Mouse (Mus musculus): ENCODE data around the gene Cdh23. TPM values are rescaled to one million over a fixed set of nuclear protein-coding genes. Genes with fewer than 3 reads are reported as not detected.
"Not testable (repeated sequence)": the region's sequence is repeated elsewhere in the genome, so short reads cannot be mapped to it uniquely, and the experiment has no call there.

Gene Cdh23
- polyA plus RNA-seq, 1 experiment: not detected

GRCm38 (mm10) chr10:60721640-60722039, 25.4 kb upstream of the Cdh23 start:
- H3K4me1 ChIP-seq (ENCODE audit: control insufficient read depth, insufficient read depth, low read length): no peaks in the 10 kb centered on the region
- H3K27ac ChIP-seq (ENCODE audit: insufficient read depth, low read depth, low read length): no peak overlapping the region
- TF ChIP-seq CTCF (IDR thresholded peaks at IDR 0.05; ENCODE audit: insufficient read depth, low read depth, low read length): no peak
- no peak for TF ChIP-seq POLR2A (IDR thresholded peaks at IDR 0.05; ENCODE audit: insufficient read depth, low read depth, low read length)
- WGBS: 39% methylated on average over 12 of the region's 12 CpGs
- H3K4me3 ChIP-seq (ENCODE audit: insufficient read depth, low read depth, low read length): no peak overlapping the region

- no peak for TF ChIP-seq POLR2A (IDR thresholded peaks at IDR 0.05; ENCODE audit: insufficient read depth, low read depth, low read length)
- TF ChIP-seq CTCF (IDR thresholded peaks at IDR 0.05; ENCODE audit: insufficient read depth, low read depth, low read length): no peak
- 85% methylated on average over 5 of the region's 5 CpGs for WGBS
Measured at GRCm38 (mm10) chr10:60720461-60720860, 24.2 kb upstream of the Cdh23 start.

GRCm38 (mm10) chr10:60718491-60718890, 22.2 kb upstream of the Cdh23 start:
- TF ChIP-seq POLR2A (IDR thresholded peaks at IDR 0.05; ENCODE audit: insufficient read depth, low read depth, low read length): no peak
- no peak for TF ChIP-seq CTCF (IDR thresholded peaks at IDR 0.05; ENCODE audit: insufficient read depth, low read depth, low read length)
- H3K27ac ChIP-seq (ENCODE audit: insufficient read depth, low read depth, low read length): no peak overlapping the region
- no peaks in the 10 kb centered on the region for H3K4me1 ChIP-seq (ENCODE audit: control insufficient read depth, insufficient read depth, low read length)
- H3K4me3 ChIP-seq (ENCODE audit: insufficient read depth, low read depth, low read length): no peak overlapping the region
- 94% methylated on average over 2 of the region's 2 CpGs for WGBS

More at GRCm38 (mm10) chr10:60720461-60720860, 24.2 kb upstream of the Cdh23 start:
- no peak overlapping the region for H3K4me3 ChIP-seq (ENCODE audit: insufficient read depth, low read depth, low read length)
- no peaks in the 10 kb centered on the region for H3K4me1 ChIP-seq (ENCODE audit: control insufficient read depth, insufficient read depth, low read length)
- no peak overlapping the region for H3K27ac ChIP-seq (ENCODE audit: insufficient read depth, low read depth, low read length)

GRCm38 (mm10) chr10:60716449-60716848, 20.2 kb upstream of the Cdh23 start:
- no peak for TF ChIP-seq POLR2A (IDR thresholded peaks at IDR 0.05; ENCODE audit: insufficient read depth, low read depth, low read length)
- no peak for TF ChIP-seq CTCF (IDR thresholded peaks at IDR 0.05; ENCODE audit: insufficient read depth, low read depth, low read length)
- Histone ChIP-seq H3K4me3 (ENCODE audit: insufficient read depth, low read depth, low read length) (no peak overlapping the region), H3K4me1 (ENCODE audit: control insufficient read depth, insufficient read depth, low read length) (no peaks in the 10 kb centered on the region), H3K27ac (ENCODE audit: insufficient read depth, low read depth, low read length) (no peak overlapping the region)
- WGBS: 91% methylated on average over 3 of the region's 3 CpGs

- not testable (repeated sequence) for H3K4me3 ChIP-seq (ENCODE audit: insufficient read depth, low read depth, low read length); H3K4me1 ChIP-seq (ENCODE audit: control insufficient read depth, insufficient read depth, low read length); H3K27ac ChIP-seq (ENCODE audit: insufficient read depth, low read depth, low read length)
- 75% methylated on average over 8 of the region's 8 CpGs for whole genome bisulfite sequencing
Measured at GRCm38 (mm10) chr10:60712299-60712698, 16.0 kb upstream of the Cdh23 start.

GRCm38 (mm10) chr10:60708837-60709236, 12.5 kb upstream of the Cdh23 start:
- no peak overlapping the region for H3K4me3 ChIP-seq (ENCODE audit: insufficient read depth, low read depth, low read length)
- no peak overlapping the region for H3K27ac ChIP-seq (ENCODE audit: insufficient read depth, low read depth, low read length)
- H3K4me1 ChIP-seq (ENCODE audit: control insufficient read depth, insufficient read depth, low read length): no peaks in the 10 kb centered on the region
- WGBS: 92% methylated on average over 5 of the region's 5 CpGs
- TF ChIP-seq CTCF (IDR thresholded peaks at IDR 0.05; ENCODE audit: insufficient read depth, low read depth, low read length): no peak

GRCm38 (mm10) chr10:60706268-60706667, 10.0 kb upstream of the Cdh23 start:
- H3K27ac ChIP-seq (ENCODE audit: insufficient read depth, low read depth, low read length): no peak overlapping the region
- no peak for TF ChIP-seq POLR2A (IDR thresholded peaks at IDR 0.05; ENCODE audit: insufficient read depth, low read depth, low read length)
- TF ChIP-seq CTCF (IDR thresholded peaks at IDR 0.05; ENCODE audit: insufficient read depth, low read depth, low read length): no peak
- H3K4me1 ChIP-seq (ENCODE audit: control insufficient read depth, insufficient read depth, low read length): no peaks in the 10 kb centered on the region
- no peak overlapping the region for H3K4me3 ChIP-seq (ENCODE audit: insufficient read depth, low read depth, low read length)
- WGBS: 88% methylated on average over 4 of the region's 4 CpGs

- Histone ChIP-seq H3K4me3 (ENCODE audit: insufficient read depth, low read depth, low read length) (no peak overlapping the region), H3K4me1 (ENCODE audit: control insufficient read depth, insufficient read depth, low read length) (no peaks in the 10 kb centered on the region), H3K27ac (ENCODE audit: insufficient read depth, low read depth, low read length) (no peak overlapping the region)
- WGBS: 81% methylated on average over 2 of the region's 2 CpGs
- TF ChIP-seq CTCF (IDR thresholded peaks at IDR 0.05; ENCODE audit: insufficient read depth, low read depth, low read length): no peak
- TF ChIP-seq POLR2A (IDR thresholded peaks at IDR 0.05; ENCODE audit: insufficient read depth, low read depth, low read length): no peak
Measured at GRCm38 (mm10) chr10:60705134-60705533, 8.8 kb upstream of the Cdh23 start.

GRCm38 (mm10) chr10:60697775-60698174, 1.5 kb upstream of the Cdh23 start:
- H3K27ac ChIP-seq (ENCODE audit: insufficient read depth, low read depth, low read length): no peak overlapping the region
- no peak for TF ChIP-seq POLR2A (IDR thresholded peaks at IDR 0.05; ENCODE audit: insufficient read depth, low read depth, low read length)
- TF ChIP-seq CTCF (IDR thresholded peaks at IDR 0.05; ENCODE audit: insufficient read depth, low read depth, low read length): no peak
- 83% methylated on average over 6 of the region's 6 CpGs for WGBS
- H3K4me1 ChIP-seq (ENCODE audit: control insufficient read depth, insufficient read depth, low read length): no peaks in the 10 kb centered on the region
- H3K4me3 ChIP-seq (ENCODE audit: insufficient read depth, low read depth, low read length): no peak overlapping the region

GRCm38 (mm10) chr10:60696975-60697374, 685 bp upstream of the Cdh23 start:
- TF ChIP-seq POLR2A (IDR thresholded peaks at IDR 0.05; ENCODE audit: insufficient read depth, low read depth, low read length) (no peak), CTCF (IDR thresholded peaks at IDR 0.05; ENCODE audit: insufficient read depth, low read depth, low read length) (peak; percentile 96)
- Histone ChIP-seq H3K4me1 (ENCODE audit: control insufficient read depth, insufficient read depth, low read length) (no peaks in the 10 kb centered on the region), H3K4me3 (ENCODE audit: insufficient read depth, low read depth, low read length) (no peak overlapping the region), H3K27ac (ENCODE audit: insufficient read depth, low read depth, low read length) (no peak overlapping the region)
- 16% methylated on average over 5 of the region's 5 CpGs for WGBS
